Mouse (Mus musculus) small intestine, adult 2 months (tissue): ENCODE results near the gene Myo18a.

Experiments used
- CTCF ChIP-seq: fragments of 200-500 bp; IDR thresholded peaks from 2 replicates; pipeline ENCODE4 v1.5.1; 2012; ENCODE audit warnings: low read depth, mild to moderate bottlenecking, control low read depth, inconsistent platforms, low read length, moderate library complexity, mixed read lengths; ENCODE audit not compliant: insufficient replicate concordance, insufficient read length; ENCODE audit errors: extremely low read depth
- POLR2A ChIP-seq: fragments of 200-500 bp; IDR thresholded peaks from 2 replicates; pipeline ENCODE4 v1.6.1; 2012; ENCODE audit warnings: low read depth, mild to moderate bottlenecking, control low read depth, inconsistent platforms, low read length, moderate library complexity

- TF ChIP-seq CTCF (peak; percentile 19; the same call in 1 of the 2 replicates), POLR2A (no peak)
Measured at GRCm38 (mm10) chr11:77835109-77835508, 72.1 kb downstream of the Myo18a start.
